Mouse (Mus musculus) midbrain, postnatal 0 days (tissue): ENCODE results near the gene 0610040J01Rik. TPM values are rescaled to one million over a fixed set of nuclear protein-coding genes. Genes with fewer than 3 reads are reported as not detected.
A peak's percentile ranks its signal among the peaks of the same experiment; 100 is the strongest.

Experiments used
- ATAC-seq: fragments of 200-750 bp; cut with Nextera tagmentation; 2 replicates; pipeline ENCODE4 v1.8.0; 2017; ENCODE audit warnings: moderate number of reproducible peaks, mild to moderate bottlenecking, moderate TSS enrichment, moderate library complexity; ENCODE audit not compliant: low FRiP score
- DNase-seq: peaks from one replicate; pipeline ENCODE4 v3.0.0-alpha.2; 2015; ENCODE audit warnings: low spot score
- H3K27ac ChIP-seq: fragments of 300-500 bp; sonication (generic); 2 replicates; pipeline ENCODE4 v1.5.1; 2014; ENCODE audit warnings: low read depth, mild to moderate bottlenecking, low read length, mixed read lengths
- H3K27me3 ChIP-seq: fragments of 300-500 bp; sonication (generic); 2 replicates; pipeline ENCODE4 v1.6.1; 2014; ENCODE audit warnings: low read length, control low read depth, mixed read lengths; ENCODE audit not compliant: insufficient read depth
- H3K36me3 ChIP-seq: fragments of 300-500 bp; sonication (generic); 2 replicates; pipeline ENCODE4 v1.6.1; 2014; ENCODE audit warnings: low read length, control low read depth, mixed read lengths; ENCODE audit not compliant: insufficient read depth
- H3K4me1 ChIP-seq: fragments of 300-500 bp; sonication (generic); 2 replicates; pipeline ENCODE4 v1.6.1; 2014; ENCODE audit warnings: mild to moderate bottlenecking, control low read depth, antibody characterized with exemption, low read length, mixed read lengths; ENCODE audit not compliant: insufficient read depth
- H3K4me2 ChIP-seq: fragments of 300-500 bp; sonication (generic); 2 replicates; pipeline ENCODE4 v1.6.1; 2014; ENCODE audit warnings: low read depth, mild to moderate bottlenecking, low read length, mixed read lengths; ENCODE audit not compliant: poor library complexity, severe bottlenecking
- H3K4me3 ChIP-seq: fragments of 300-500 bp; sonication (generic); 2 replicates; pipeline ENCODE4 v1.5.1; 2014; ENCODE audit warnings: low read depth, mild to moderate bottlenecking, low read length, moderate library complexity
- H3K9ac ChIP-seq: fragments of 300-500 bp; sonication (generic); replicated peaks from 2 replicates; pipeline ENCODE4 v1.6.1; 2014; ENCODE audit warnings: mild to moderate bottlenecking, low read length, moderate library complexity, mixed read lengths; ENCODE audit not compliant: poor library complexity, severe bottlenecking
- H3K9me3 ChIP-seq: fragments of 300-500 bp; sonication (generic); 2 replicates; pipeline ENCODE4 v1.6.1; 2016; ENCODE audit warnings: low read length, control low read depth
- CTCF ChIP-seq: IDR thresholded peaks from 2 replicates; pipeline ENCODE4 v1.5.1; 2016; ENCODE audit warnings: antibody characterized with exemption, mild to moderate bottlenecking
- WGBS: fragments of 180-500 bp; shearing (Covaris S2); extraction: QIAGEN DNeasy Blood & Tissue Kit; methylation state at CpG from one replicate; pipeline ENCODE4 v1.1.7; 2014; 5-methylcytosine and 5-hydroxymethylcytosine counted together
- polyA plus RNA-seq: library from polyadenylated mRNA; unstranded; fragments of >200 nt; fragmentation: Nextera tagmentation; extraction: Ambion mirVana; gene quantifications from 2 replicates; pipeline ENCODE4 v1.2.1, GENCODE M21; 2015
- total RNA-seq: library from RNA; depleted of rRNA; stranded (reverse); fragments of >200 nt; gene quantifications from 2 replicates; pipeline ENCODE4 v1.2.3, GENCODE M21; 2014; rRNA removed

0610040J01Rik gene
- total RNA-seq, result 0.93 and 1.3 TPM in 2 replicates
- 2.9 and 3.2 TPM in 2 replicates for polyA plus RNA-seq

DNA sequence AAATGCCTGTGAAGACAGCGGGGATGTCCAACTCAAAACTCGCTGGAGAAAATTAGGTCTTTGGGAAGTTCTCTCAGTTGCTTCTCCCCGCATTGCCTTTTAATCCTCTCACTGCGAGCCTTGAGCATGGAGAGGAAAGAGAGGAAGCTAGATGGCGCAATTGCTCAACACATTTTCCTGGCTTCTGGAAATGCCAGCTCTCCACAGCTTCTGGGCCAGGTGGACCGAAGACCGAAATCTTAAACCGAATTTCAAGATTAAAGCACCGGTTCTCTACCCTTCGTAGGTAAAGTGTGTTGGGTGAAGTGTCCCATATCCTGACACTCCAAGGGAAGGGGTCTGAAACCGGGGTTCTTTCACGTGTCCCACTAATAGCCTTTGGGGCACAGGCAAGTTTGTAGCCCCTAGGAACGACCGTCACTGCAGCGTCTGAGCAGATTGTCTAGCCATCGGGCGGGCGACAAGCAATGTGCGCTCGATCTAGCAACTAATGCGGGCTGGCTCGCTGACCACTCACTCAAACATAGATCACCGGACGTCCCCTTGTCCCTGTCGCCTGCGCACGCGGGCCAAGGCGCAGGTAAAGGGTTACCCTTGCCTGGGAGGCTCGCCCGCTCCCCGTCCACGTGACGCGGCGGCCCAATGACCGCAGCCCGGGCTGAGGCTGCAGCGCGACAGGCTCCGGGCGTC, at the start of gene 0610040J01Rik:
Gene 0610040J01Rik (plus strand): TSS at position 545 of the 690 bp plus-strand sequence.
- Histone ChIP-seq H3K27ac (no peak within 1 kb of the TSS), H3K4me3 (peak within 1 kb of the TSS; percentile 58), H3K4me2 (peak within 1 kb of the TSS; percentile 97), H3K36me3 (no peaks in the 10 kb centered on the region), H3K9ac (peak within 1 kb of the TSS; percentile 42), H3K4me1 (no peaks in the 10 kb centered on the region), H3K9me3 (peaks cover 4% of the 10 kb centered on the region; the same call in 1 of the 2 replicates), H3K27me3 (0 out of 2 replicates have a peak, but pooled peaks cover 7% of the 10 kb centered on the region)
- 3% methylated on average over 42 of the region's 42 CpGs for WGBS
- ATAC-seq (peak; percentile 87), DNase-seq (peak; percentile 84)
- TF ChIP-seq CTCF, result peak; percentile 81

DNA sequence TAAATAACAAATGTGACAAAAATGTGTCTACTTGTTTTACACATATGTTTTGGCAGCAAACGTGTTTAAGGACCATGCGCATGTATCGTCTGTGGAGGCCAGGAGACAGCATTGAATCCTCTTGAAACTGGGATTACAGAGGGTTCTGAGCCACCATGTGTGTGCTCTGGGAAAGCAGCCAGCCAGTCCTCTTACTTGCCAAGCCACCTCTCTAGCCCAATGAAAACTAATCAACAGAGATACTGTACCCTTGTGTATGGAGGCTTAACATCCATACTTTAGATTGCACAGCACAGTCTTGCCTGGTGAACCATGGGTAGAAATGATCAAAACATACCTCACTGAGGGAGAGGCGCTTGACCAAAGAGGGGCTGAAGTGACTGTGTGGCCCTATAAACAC, 46.3 kb upstream of the 0610040J01Rik start:
- H3K4me3 ChIP-seq, result no peak overlapping the region
- no peaks in the 10 kb centered on the region for H3K27me3 ChIP-seq
- 0 out of 2 replicates have a peak, but pooled peaks have one; percentile 34 for ATAC-seq
- H3K36me3 ChIP-seq, result no peaks in the 10 kb centered on the region
- no peak for DNase-seq
- no peak for TF ChIP-seq CTCF
- no peak overlapping the region for H3K27ac ChIP-seq
- H3K9me3 ChIP-seq, result no peaks in the 10 kb centered on the region
- WGBS, result 82% methylated on average over 4 of the region's 4 CpGs
- H3K4me2 ChIP-seq, result no peak overlapping the region
- no peak overlapping the region for H3K9ac ChIP-seq
- no peaks in the 10 kb centered on the region for H3K4me1 ChIP-seq

- H3K9ac ChIP-seq, result no peak overlapping the region
- no peak overlapping the region for H3K4me3 ChIP-seq
- no peaks in the 10 kb centered on the region for H3K4me1 ChIP-seq
- H3K9me3 ChIP-seq, result no peaks in the 10 kb centered on the region
- ATAC-seq (peak; percentile 55; the same call in 1 of the 2 replicates), DNase-seq (peak; percentile 90)
- H3K4me2 ChIP-seq, result no peak overlapping the region
- 44% methylated on average over 6 of the region's 6 CpGs for WGBS
- peak; percentile 95 for TF ChIP-seq CTCF
- H3K36me3 ChIP-seq, result no peaks in the 10 kb centered on the region
- H3K27me3 ChIP-seq, result no peaks in the 10 kb centered on the region
- no peak overlapping the region for H3K27ac ChIP-seq
Measured at GRCm38 (mm10) chr5:63766715-63767114, 45.4 kb upstream of the 0610040J01Rik start.

GRCm38 (mm10) chr5:63767464-63767863, 44.7 kb upstream of the 0610040J01Rik start:
- WGBS, result 63% methylated on average over 8 of the region's 8 CpGs
- H3K27me3 ChIP-seq, result no peaks in the 10 kb centered on the region
- ATAC-seq (no peak), DNase-seq (peak; percentile 35)
- no peaks in the 10 kb centered on the region for H3K4me1 ChIP-seq
- H3K4me3 ChIP-seq, result no peak overlapping the region
- H3K36me3 ChIP-seq, result no peaks in the 10 kb centered on the region
- no peak for TF ChIP-seq CTCF
- no peak overlapping the region for H3K27ac ChIP-seq
- peak overlapping the region; percentile 32 for H3K4me2 ChIP-seq
- H3K9me3 ChIP-seq, result no peaks in the 10 kb centered on the region
- H3K9ac ChIP-seq, result no peak overlapping the region

- no peak overlapping the region for H3K4me3 ChIP-seq
- no peak for TF ChIP-seq CTCF
- H3K27me3 ChIP-seq, result no peaks in the 10 kb centered on the region
- WGBS, result 90% methylated on average over 4 of the region's 4 CpGs
- ATAC-seq, result no peak
- no peaks in the 10 kb centered on the region for H3K4me1 ChIP-seq
- DNase-seq, result no peak
- H3K36me3 ChIP-seq, result no peaks in the 10 kb centered on the region
- H3K9ac ChIP-seq, result no peak overlapping the region
- H3K9me3 ChIP-seq, result no peaks in the 10 kb centered on the region
- no peak overlapping the region for H3K27ac ChIP-seq
- 0 out of 2 replicates have a peak overlapping the region, but pooled peaks have one; percentile 32 for H3K4me2 ChIP-seq
Measured at GRCm38 (mm10) chr5:63768220-63768619, 43.9 kb upstream of the 0610040J01Rik start.

GRCm38 (mm10) chr5:63772971-63773370, 39.2 kb upstream of the 0610040J01Rik start:
- Histone ChIP-seq H3K9me3 (no peaks in the 10 kb centered on the region), H3K36me3 (no peaks in the 10 kb centered on the region), H3K4me1 (no peaks in the 10 kb centered on the region), H3K4me3 (no peak overlapping the region), H3K4me2 (no peak overlapping the region), H3K9ac (no peak overlapping the region), H3K27me3 (no peaks in the 10 kb centered on the region), H3K27ac (no peak overlapping the region)
- WGBS, result 57% methylated on average over 2 of the region's 2 CpGs
- DNase-seq, result no peak
- ATAC-seq, result no peak
- no peak for TF ChIP-seq CTCF
